Mouse (Mus musculus) hindbrain, postnatal 0 days (tissue): ENCODE results near the gene Gm16253. TPM values are rescaled to one million over a fixed set of nuclear protein-coding genes. Genes with fewer than 3 reads are reported as not detected.

Experiments used
- ATAC-seq: fragments of 200-750 bp; cut with Nextera tagmentation; 2 replicates; pipeline ENCODE4 v1.8.0; 2017; ENCODE audit warnings: mild to moderate bottlenecking, moderate TSS enrichment, moderate library complexity
- DNase-seq: peaks from one replicate; pipeline ENCODE4 v3.0.0-alpha.2; 2015; ENCODE audit warnings: low spot score
- H3K27ac ChIP-seq: fragments of 300-500 bp; sonication (generic); 2 replicates; pipeline ENCODE4 v1.5.1; 2014; ENCODE audit warnings: mild to moderate bottlenecking
- H3K27me3 ChIP-seq: fragments of 300-500 bp; sonication (generic); 2 replicates; pipeline ENCODE4 v1.6.1; 2014; ENCODE audit warnings: low read length, mixed read lengths; ENCODE audit not compliant: insufficient read depth
- H3K36me3 ChIP-seq: fragments of 300-500 bp; sonication (generic); 2 replicates; pipeline ENCODE4 v1.6.1; 2014; ENCODE audit warnings: low read length, mixed read lengths; ENCODE audit not compliant: insufficient read depth
- H3K4me1 ChIP-seq: fragments of 300-500 bp; sonication (generic); 2 replicates; pipeline ENCODE4 v1.6.1; 2014; ENCODE audit warnings: antibody characterized with exemption, low read length, mixed read lengths; ENCODE audit not compliant: insufficient read depth
- H3K4me2 ChIP-seq: fragments of 300-500 bp; sonication (generic); 2 replicates; pipeline ENCODE4 v1.6.1; 2014; ENCODE audit warnings: low read depth, mild to moderate bottlenecking, low read length, moderate library complexity, mixed read lengths
- H3K4me3 ChIP-seq: fragments of 300-500 bp; sonication (generic); 2 replicates; pipeline ENCODE4 v1.5.1; 2014; ENCODE audit warnings: low read length
- H3K9ac ChIP-seq: fragments of 300-500 bp; sonication (generic); replicated peaks from 2 replicates; pipeline ENCODE4 v1.6.1; 2014; ENCODE audit warnings: mild to moderate bottlenecking, low read length, moderate library complexity, mixed read lengths
- H3K9me3 ChIP-seq: fragments of 300-500 bp; sonication (generic); 2 replicates; pipeline ENCODE4 v1.6.1; 2016; ENCODE audit warnings: low read length, mixed read lengths
- CTCF ChIP-seq: IDR thresholded peaks from 2 replicates; pipeline ENCODE4 v1.5.1; 2016; ENCODE audit warnings: antibody characterized with exemption, control low read depth, low read depth
- WGBS: fragments of 180-500 bp; shearing (Covaris S2); extraction: QIAGEN DNeasy Blood & Tissue Kit; methylation state at CpG from one replicate; pipeline ENCODE4 v1.1.7; 2014; 5-methylcytosine and 5-hydroxymethylcytosine counted together
- polyA plus RNA-seq: library from polyadenylated mRNA; unstranded; fragments of >200 nt; fragmentation: Nextera tagmentation; extraction: Ambion mirVana; gene quantifications from 2 replicates; pipeline ENCODE4 v1.2.1, GENCODE M21; 2015
- total RNA-seq: library from RNA; depleted of rRNA; stranded (reverse); fragments of >200 nt; gene quantifications from 2 replicates; pipeline ENCODE4 v1.2.3, GENCODE M21; 2014

The Gm16253 gene
- total and polyA plus RNA-seq, 2 experiments from 2014 or later = 0.96 TPM; not detected in 1

DNA sequence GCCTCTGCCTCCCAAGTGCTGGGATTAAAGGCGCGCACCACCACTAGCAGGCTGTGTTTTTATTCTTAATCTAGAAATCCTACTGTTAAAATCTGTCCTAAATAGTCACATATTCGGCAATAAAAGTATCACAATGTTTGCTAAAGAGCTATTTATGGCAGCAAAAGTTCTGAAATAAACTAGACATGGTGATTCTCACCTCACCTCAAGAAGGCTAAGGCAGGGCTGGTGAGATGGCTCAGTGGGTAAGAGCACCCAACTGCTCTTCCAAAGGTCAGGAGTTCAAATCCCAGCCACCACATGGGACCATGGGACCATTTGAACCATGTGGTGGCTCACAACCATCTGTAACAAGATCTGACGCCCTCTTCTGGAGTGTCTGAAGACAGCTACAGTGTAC lies 13.9 kb downstream of the Gm16253 start:
- Histone ChIP-seq H3K9ac (no peak overlapping the region), H3K4me2 (no peak overlapping the region), H3K27ac (no peak overlapping the region), H3K9me3 (no peaks in the 10 kb centered on the region), H3K4me1 (peaks cover 4% of the 10 kb centered on the region; the same call in 1 of the 2 replicates), H3K4me3 (no peak overlapping the region), H3K27me3 (no peaks in the 10 kb centered on the region), H3K36me3 (no peaks in the 10 kb centered on the region)
- TF ChIP-seq CTCF = no peak
- ATAC-seq = no peak
- no peak for DNase-seq
- 88% methylated on average over 4 of the region's 4 CpGs for WGBS

DNA sequence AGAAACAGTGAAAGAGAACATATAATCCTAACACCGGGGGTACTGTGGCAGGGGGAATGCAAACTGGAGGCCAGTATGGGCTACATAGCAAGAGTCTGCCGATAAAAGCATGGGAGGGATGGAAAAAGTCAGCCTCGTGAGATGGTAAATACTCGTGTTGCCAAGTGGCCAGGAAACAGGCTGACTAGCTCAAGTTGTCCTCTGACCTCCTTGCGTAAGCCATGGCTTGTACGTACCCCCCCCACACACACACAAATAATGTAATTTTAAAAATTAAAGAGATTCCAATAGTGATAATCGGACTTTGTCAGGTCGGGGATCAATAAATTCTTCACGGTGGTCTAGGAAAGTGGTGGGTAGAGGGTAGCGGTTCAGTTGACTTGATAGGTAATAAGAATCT lies 16.6 kb downstream of the Gm16253 start:
- DNase-seq (peak; percentile 57), ATAC-seq (no peak)
- Histone ChIP-seq H3K4me2 (peak overlapping the region; percentile 86), H3K4me1 (peaks cover 19% of the 10 kb centered on the region), H3K36me3 (no peaks in the 10 kb centered on the region), H3K9me3 (no peaks in the 10 kb centered on the region), H3K9ac (peak overlapping the region; percentile 69), H3K27me3 (no peaks in the 10 kb centered on the region), H3K27ac (peak overlapping the region; percentile 87), H3K4me3 (peak overlapping the region; percentile 68)
- no peak for TF ChIP-seq CTCF
- WGBS = under 1% methylated on average over 10 of the region's 10 CpGs

DNA sequence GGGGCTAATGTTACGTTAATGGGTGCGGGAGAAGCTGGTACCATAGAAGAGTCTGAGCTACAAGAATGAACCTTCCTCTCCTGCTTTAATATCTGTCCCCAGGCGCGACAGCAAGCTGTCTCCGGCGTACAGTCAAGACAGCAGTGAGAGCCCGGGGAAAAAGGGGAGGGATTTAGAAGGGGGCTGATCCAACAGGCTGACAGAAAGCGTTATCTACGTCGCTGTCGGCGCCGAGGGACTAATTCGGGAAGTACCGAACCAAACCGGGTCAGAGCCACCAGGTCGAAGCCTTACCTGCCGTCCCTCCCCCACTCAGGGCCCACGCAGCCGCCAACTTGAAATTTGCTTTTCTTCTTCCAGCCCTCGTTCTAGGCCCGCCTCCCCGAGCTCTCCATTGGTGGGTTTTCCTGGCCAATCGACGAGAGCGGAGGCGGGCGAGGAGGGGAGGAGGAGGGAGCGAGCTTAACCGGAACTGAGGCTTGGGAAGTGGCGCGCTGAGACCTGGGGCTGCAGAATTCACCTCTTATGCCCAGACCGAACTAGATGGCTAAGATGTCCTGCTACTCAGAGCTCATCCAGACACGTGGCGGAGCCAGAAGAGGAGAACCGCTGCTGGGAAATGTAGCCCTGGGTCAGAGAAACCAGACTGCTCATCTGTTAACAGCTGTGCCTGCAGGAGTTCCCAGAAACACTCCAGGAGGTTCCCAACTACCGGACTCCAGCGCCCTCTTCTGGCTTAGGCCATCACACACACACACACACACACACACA lies 17.2 kb downstream of the Gm16253 start, which contains the start of gene Polr3gl:
TSS of gene Polr3gl (minus strand) at position 392 of the 771 bp plus-strand sequence.
- peak within 1 kb of the TSS; percentile 68 for H3K4me3 ChIP-seq
- no peaks in the 10 kb centered on the region for H3K36me3 ChIP-seq
- TF ChIP-seq CTCF = peak; percentile 49
- H3K4me2 ChIP-seq = peak within 1 kb of the TSS; percentile 86
- H3K9ac ChIP-seq = peak within 1 kb of the TSS; percentile 69
- peak; percentile 92 for ATAC-seq
- peaks cover 24% of the 10 kb centered on the region for H3K4me1 ChIP-seq
- DNase-seq = peak; percentile 95
- under 1% methylated on average over 38 of the region's 38 CpGs for WGBS
- H3K27me3 ChIP-seq = no peaks in the 10 kb centered on the region
- no peaks in the 10 kb centered on the region for H3K9me3 ChIP-seq
- H3K27ac ChIP-seq = peak within 1 kb of the TSS; percentile 87

DNA sequence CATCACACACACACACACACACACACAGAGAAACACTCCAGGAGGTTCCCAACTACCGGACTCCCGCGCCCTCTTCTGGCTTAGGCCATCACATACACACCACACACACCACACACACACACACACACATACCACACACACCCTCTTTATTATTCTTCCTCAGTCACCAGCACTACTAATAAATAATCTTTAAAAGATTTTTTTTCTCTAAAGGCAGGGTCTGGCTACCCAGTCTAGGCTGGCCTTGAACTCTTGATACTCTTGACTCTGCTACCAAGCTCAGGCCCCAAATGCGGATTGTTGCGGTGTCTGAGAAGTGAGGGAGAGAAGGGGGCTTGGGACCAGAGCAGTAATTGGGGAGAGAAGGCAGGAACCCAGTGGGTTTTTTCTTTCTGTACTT lies 18.1 kb downstream of the Gm16253 start:
- no peak overlapping the region; the same call in 1 of the 2 replicates for H3K4me2 ChIP-seq
- WGBS = 79% methylated on average over 5 of the region's 5 CpGs
- H3K9ac ChIP-seq = no peak overlapping the region
- no peaks in the 10 kb centered on the region for H3K36me3 ChIP-seq
- H3K27me3 ChIP-seq = no peaks in the 10 kb centered on the region
- no peak overlapping the region for H3K4me3 ChIP-seq
- DNase-seq (no peak), ATAC-seq (no peak)
- H3K27ac ChIP-seq = no peak overlapping the region
- H3K4me1 ChIP-seq = peaks cover 24% of the 10 kb centered on the region
- TF ChIP-seq CTCF = no peak; the same call in 1 of the 2 replicates
- no peaks in the 10 kb centered on the region for H3K9me3 ChIP-seq

DNA sequence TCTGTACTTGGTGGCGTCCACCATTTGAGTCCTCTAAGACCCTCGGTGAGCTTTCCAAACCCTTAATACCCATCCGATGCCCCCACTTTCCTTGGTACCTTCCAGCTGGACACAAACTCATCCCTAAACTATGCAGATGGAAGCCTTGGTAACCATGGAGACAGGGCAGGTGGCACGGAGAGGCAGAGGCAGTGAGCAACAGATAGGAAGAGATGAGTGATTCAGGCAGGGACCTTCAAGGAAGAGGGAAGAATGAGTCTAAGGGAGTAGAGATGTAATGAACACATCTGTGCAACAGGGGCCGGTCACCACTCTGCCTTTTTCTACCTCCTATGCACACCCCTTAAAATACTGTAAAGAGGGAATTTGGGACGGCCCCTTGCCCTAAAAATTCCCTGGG lies 18.9 kb downstream of the Gm16253 start:
- no peak for TF ChIP-seq CTCF
- ATAC-seq (no peak; the same call in 1 of the 2 replicates), DNase-seq (peak; percentile 51)
- H3K27ac ChIP-seq = peak overlapping the region; percentile 77
- no peaks in the 10 kb centered on the region for H3K36me3 ChIP-seq
- no peaks in the 10 kb centered on the region for H3K27me3 ChIP-seq
- peak overlapping the region; percentile 69; the same call in 1 of the 2 replicates for H3K9ac ChIP-seq
- H3K4me1 ChIP-seq = peaks cover 27% of the 10 kb centered on the region
- WGBS = 19% methylated on average over 6 of the region's 6 CpGs
- peak overlapping the region; percentile 81 for H3K4me2 ChIP-seq
- H3K9me3 ChIP-seq = no peaks in the 10 kb centered on the region
- H3K4me3 ChIP-seq = peak overlapping the region; percentile 52

DNA sequence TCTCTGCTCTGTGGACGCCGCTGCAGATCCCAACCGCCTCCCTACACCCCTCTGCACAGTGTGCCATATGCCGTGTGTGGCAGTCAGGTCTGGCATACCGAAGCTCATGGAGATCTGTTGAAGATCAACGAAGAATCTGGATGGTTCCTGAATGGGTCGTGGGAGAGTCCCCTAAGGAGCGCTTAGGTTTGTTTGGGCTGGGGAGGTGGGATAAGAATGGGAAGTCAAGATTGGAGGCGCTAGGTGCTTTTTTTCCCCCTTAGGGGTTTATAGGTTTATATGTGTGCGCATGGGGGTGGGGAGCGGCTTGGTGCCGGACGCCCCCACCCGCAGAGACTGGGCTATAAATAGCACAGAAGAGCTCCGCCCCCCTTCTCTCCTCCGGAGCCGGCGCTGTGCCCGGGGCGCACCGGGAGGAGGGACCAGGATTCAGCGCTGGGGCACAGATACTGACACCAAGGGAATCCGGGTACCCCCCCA lies 19.5 kb downstream of the Gm16253 start, which contains the start of gene Ankrd34a:
TSS of gene Ankrd34a (plus strand) at position 409 of the 480 bp plus-strand sequence.
- H3K4me3 ChIP-seq = peak within 1 kb of the TSS; percentile 52
- ATAC-seq = no peak
- H3K27me3 ChIP-seq = no peaks in the 10 kb centered on the region
- peak; percentile 68 for DNase-seq
- H3K9me3 ChIP-seq = no peaks in the 10 kb centered on the region
- WGBS = under 1% methylated on average over 15 of the region's 23 CpGs
- H3K9ac ChIP-seq = peak within 1 kb of the TSS; percentile 69
- peaks cover 27% of the 10 kb centered on the region for H3K4me1 ChIP-seq
- TF ChIP-seq CTCF = no peak
- H3K27ac ChIP-seq = peak within 1 kb of the TSS; percentile 77
- peak within 1 kb of the TSS; percentile 81 for H3K4me2 ChIP-seq
- no peaks in the 10 kb centered on the region for H3K36me3 ChIP-seq
